Mouse (Mus musculus) heart, postnatal 0 days (tissue): ENCODE measurements around the gene Mpig6b.

Experiments
- CTCF ChIP-seq: IDR thresholded peaks from 2 replicates; pipeline ENCODE4 v1.5.1; 2016; ENCODE audit warnings: antibody characterized with exemption, control low read depth, low read depth
- EP300 ChIP-seq: IDR thresholded peaks from 2 replicates; pipeline ENCODE4 v1.6.1; 2016; ENCODE audit warnings: antibody characterized with exemption, low read depth

- TF ChIP-seq EP300 (no peak), CTCF (no peak)
These were observed 18.3 kb downstream of the Mpig6b start for GRCm38 (mm10) chr17:35047688-35048087.
